Mouse (Mus musculus): ENCODE measurements around the gene Trmt10b.

The Trmt10b gene

GRCm38 (mm10) chr4:45296662-45297564 lies at the start of gene Trmt10b:
Trmt10b (plus strand) TSS chr4:45297127.
- DNase-seq (ENCODE audit: low spot score in 2 of 2), result peak; percentile 74 to 84

GRCm38 (mm10) chr4:45251265-45251664 lies 45.7 kb upstream of the Trmt10b start:
- DNase-seq (ENCODE audit: low spot score in 2 of 2), result no peak

GRCm38 (mm10) chr4:45252861-45253262 lies 44.1 kb upstream of the Trmt10b start:
- DNase-seq (ENCODE audit: low spot score in 2 of 2), result no peak

- no peak for DNase-seq (ENCODE audit: low spot score in 2 of 2)
Measured at GRCm38 (mm10) chr4:45253839-45254601, 42.9 kb upstream of the Trmt10b start.

- no peak for DNase-seq (ENCODE audit: low spot score in 2 of 2)
Measured at GRCm38 (mm10) chr4:45259232-45259832, 37.6 kb upstream of the Trmt10b start.

GRCm38 (mm10) chr4:45261551-45261950 lies 35.4 kb upstream of the Trmt10b start:
- DNase-seq (ENCODE audit: low spot score in 2 of 2), result no peak

GRCm38 (mm10) chr4:45267883-45268282 lies 29.0 kb upstream of the Trmt10b start:
- no peak for DNase-seq (ENCODE audit: low spot score in 2 of 2)

GRCm38 (mm10) chr4:45271041-45271452 lies 25.9 kb upstream of the Trmt10b start:
- no peak for DNase-seq (ENCODE audit: low spot score in 2 of 2)

- no peak for DNase-seq (ENCODE audit: low spot score in 2 of 2)
Measured at GRCm38 (mm10) chr4:45275770-45276169, 21.2 kb upstream of the Trmt10b start.

- no peak for DNase-seq (ENCODE audit: low spot score in 2 of 2)
Measured at GRCm38 (mm10) chr4:45279292-45279691, 17.6 kb upstream of the Trmt10b start.

GRCm38 (mm10) chr4:45279981-45280548 lies 16.9 kb upstream of the Trmt10b start:
- DNase-seq (ENCODE audit: low spot score in 2 of 2), result peak; percentile 53 to 64

GRCm38 (mm10) chr4:45286318-45286717 lies 10.6 kb upstream of the Trmt10b start:
- no peak for DNase-seq (ENCODE audit: low spot score in 2 of 2)

- DNase-seq (ENCODE audit: low spot score in 2 of 2), result no peak
Measured at GRCm38 (mm10) chr4:45287906-45288305, 9.0 kb upstream of the Trmt10b start.

- no peak for DNase-seq (ENCODE audit: low spot score in 2 of 2)
Measured at GRCm38 (mm10) chr4:45305536-45305935, 8.6 kb downstream of the Trmt10b start.

GRCm38 (mm10) chr4:45308046-45308445 lies 11.1 kb downstream of the Trmt10b start:
- DNase-seq (ENCODE audit: low spot score in 2 of 2), result no peak

GRCm38 (mm10) chr4:45308606-45309005 lies 11.7 kb downstream of the Trmt10b start:
- no peak for DNase-seq (ENCODE audit: low spot score in 2 of 2)

- no peak for DNase-seq (ENCODE audit: low spot score in 2 of 2)
Measured at GRCm38 (mm10) chr4:45311056-45311455, 14.1 kb downstream of the Trmt10b start.

- peak; percentile 80 to 83 for DNase-seq (ENCODE audit: low spot score in 2 of 2)
Measured at GRCm38 (mm10) chr4:45320159-45320816, 23.4 kb downstream of the Trmt10b start.

GRCm38 (mm10) chr4:45331139-45331538 lies 34.2 kb downstream of the Trmt10b start:
- DNase-seq (ENCODE audit: low spot score in 2 of 2), result no peak

GRCm38 (mm10) chr4:45332466-45332865 lies 35.5 kb downstream of the Trmt10b start:
- DNase-seq (ENCODE audit: low spot score in 2 of 2), result no peak

GRCm38 (mm10) chr4:45341226-45341625 lies 44.3 kb downstream of the Trmt10b start:
- DNase-seq (ENCODE audit: low spot score in 2 of 2), result no peak
